Mouse (Mus musculus) c-Kit-positive CD71-positive TER-119-positive erythroid progenitor cells, embryonic 14.5 days (primary cell): Measurements from ENCODE around the gene Spock1.

Experiments
- DNase-seq: peaks from one replicate; pipeline ENCODE4 v3.0.0-alpha.2; 2013; ENCODE audit warnings: low spot score

The Spock1 gene

DNA sequence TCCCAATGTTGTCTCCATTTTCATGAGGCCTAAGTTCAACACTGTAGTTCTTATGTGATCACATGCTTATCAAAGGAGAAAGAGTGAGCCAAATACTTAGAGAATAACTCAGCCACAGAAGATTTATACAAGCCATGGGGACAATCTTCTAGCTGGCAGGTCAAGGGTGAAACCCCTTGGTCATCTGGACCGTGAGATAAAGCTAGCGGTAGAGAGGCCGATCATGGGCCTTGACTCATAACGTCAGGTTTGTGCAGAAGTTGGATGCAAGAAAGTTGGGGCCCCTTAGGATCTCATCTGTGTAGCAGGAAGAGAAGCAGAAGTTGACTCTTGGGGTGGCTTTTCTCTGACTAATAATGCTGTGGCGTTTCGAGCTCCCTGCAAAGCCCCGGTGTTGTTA, 253.8 kb downstream of the Spock1 start:
- DNase-seq = no peak

DNA sequence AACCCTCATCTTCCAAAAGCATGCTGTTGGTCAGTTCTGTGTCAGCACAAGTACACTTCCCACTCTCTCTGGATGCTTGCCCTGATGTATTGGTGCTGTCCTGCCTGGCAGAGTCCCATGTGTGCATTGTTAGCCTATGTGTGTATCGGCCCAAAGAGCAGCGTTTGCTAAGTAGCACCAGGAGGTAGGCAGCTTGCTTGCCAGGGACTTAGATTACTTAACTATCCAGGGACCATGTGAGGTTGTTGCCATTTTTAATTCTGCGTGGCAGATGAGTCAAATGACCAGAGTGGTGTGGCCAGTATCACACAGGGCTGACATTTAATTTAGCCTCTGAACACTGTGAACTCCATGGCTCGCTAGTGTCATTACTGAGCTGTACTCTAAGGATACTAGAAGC, 256.9 kb downstream of the Spock1 start:
- DNase-seq = no peak

DNA sequence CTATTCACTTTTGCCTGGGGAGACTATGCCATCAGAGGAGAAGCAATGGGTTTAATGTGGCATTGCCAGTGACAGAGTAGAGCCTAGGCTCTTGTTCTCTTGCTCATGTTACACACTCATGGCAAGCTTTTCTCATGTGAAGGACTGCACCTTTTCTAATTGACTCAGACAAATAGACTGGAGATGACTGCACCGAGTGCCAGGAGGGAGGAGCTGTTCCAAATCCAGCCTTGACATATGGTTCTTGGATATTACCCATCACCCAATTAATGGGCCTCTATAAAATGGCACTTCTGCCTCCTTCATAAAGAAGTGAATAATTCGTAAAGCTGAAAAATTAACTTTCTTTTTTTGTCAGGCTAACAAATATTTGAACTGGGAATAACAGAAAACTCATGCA, 259.3 kb downstream of the Spock1 start:
- no peak for DNase-seq

DNA sequence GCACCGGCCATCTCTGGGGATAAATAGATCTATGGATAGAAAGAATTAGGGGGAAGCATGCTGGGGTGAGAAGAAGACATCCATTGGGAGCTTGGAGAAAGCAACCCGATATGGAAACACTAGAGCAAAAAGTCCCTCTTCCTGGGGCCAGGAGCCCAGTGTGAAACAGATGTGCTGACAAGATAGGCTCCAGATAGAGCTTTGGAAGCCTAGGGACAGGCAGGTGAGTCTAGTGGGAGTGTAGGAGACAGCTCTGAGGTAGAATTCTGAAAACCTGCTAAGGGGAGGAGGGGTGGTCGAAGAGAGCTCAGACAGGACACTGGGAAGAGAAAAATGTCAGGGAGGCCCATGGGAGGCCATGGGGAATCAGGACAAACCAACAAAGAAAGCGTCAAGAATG, 260.7 kb downstream of the Spock1 start:
- no peak for DNase-seq

DNA sequence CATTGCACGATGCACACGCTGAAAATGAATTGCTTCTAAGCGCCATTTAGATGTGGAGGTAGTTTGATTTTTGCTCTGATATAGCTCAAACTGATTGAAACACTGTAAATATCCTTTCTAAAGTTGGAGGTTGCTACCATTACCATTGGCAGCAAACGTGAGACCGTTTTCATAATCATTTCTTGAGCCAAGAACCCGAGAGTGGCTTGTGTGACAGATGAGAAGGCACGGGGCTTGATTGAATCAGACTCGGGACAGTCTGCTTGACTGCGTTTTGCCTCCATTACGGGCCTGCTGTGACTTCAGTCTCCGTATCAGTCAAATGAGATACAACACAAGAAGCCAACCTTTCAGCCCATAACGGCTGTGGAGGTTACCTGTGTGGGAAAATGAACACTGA, 265.1 kb downstream of the Spock1 start:
- no peak for DNase-seq

DNA sequence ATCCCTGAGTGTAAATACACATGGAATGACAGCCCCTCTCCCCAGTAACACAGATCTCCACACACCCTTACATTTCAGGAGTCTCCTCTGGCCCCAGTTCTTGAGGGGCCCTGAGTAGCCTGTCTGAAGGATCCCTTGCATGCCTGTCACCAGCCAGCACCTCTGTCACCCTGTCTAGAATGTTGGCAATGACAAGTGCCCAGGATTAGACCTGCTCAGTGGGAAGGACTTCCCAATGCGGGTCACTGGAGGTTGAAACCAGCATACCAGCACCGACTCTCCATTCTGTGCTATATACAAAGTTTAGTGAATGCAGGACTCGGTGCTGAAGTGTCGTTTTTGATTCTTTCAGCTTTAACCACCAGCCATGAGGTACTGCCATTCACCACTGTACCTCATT, 266.5 kb downstream of the Spock1 start:
- no peak for DNase-seq

DNA sequence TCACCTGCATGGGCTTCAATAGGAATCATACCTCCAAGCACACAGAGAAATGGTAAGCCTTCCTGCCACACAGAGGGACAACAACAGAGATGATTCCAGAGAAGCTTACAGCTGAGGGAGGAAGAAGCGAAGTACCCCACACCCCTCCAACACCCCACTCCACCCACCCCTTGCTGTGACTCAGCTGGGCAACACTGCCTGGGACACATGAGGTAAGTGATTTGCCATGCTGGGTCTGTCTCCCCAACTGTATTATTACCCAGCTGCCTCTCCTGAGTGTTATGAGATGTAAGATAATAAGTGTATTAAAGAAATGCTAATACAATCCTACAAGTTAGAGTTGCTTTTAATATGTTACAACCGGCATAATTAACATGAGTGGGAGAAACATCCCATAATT, 267.2 kb downstream of the Spock1 start:
- no peak for DNase-seq

DNA sequence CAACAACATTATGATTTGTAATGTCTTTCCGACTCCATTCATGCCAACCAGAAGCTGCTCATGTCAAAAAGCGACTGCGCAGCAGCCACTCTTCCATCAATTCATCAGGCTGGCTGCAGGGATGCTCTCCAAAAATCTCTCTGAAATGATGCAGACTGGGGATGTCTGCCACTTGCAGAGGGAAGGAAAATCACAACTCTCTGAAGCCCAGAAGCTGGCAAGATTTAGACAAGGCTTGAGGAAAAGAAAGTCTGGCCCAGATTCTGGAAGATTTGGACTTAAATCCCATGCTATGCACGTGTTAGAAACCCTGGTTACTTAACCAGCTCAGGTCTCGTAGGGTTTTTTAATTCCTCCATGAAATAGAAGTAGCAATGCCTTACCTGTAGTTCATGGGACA, 269.3 kb downstream of the Spock1 start:
- DNase-seq = no peak

DNA sequence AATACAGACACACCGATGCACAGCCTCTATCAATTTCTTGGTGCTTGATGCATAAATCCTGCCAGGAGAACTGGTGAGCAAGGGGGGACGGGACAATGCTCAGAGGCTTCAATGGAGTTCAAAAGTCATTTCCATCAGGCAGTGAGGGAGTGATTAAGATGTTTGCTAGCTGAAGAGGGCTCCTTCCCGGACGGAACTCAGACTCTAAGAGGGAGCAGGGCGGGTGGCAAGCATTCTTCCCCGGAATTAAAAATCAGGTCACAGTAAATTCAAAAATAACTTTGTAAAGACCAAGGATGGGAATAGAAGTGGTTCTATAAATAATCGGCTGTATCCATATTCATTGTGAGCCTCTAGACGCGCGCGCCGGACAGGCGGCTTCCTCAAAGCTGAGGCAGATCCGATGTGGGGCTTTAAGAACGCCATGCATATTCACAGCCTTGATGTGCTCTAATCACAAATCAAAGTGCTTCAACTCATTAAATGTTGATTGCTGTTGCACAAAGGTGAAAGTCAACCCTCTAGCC, 270.5 kb downstream of the Spock1 start:
- no peak for DNase-seq

DNA sequence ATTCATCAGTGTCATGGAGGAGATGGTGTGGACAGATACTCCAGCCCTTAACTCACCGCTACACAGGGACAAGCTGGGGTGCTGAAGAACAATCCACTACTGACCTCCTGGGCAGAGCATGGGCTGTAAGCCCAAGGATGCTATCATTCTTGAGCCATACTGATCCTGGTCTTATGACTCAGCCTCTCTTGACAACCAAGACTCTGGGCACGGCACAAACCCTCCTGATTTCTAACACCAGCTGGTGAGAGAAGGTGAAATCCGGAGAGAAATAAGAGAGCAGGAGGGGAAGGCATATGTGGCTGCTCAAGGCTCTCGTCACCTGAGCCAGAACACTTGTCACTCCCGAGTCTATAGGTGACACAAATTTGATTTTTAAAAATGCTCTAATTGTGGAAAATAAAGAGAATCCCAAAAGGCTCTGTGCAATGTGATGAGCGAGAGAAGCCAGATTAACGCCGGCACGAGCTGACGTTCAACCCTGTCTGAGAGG, 271.0 kb downstream of the Spock1 start:
- DNase-seq = no peak

DNA sequence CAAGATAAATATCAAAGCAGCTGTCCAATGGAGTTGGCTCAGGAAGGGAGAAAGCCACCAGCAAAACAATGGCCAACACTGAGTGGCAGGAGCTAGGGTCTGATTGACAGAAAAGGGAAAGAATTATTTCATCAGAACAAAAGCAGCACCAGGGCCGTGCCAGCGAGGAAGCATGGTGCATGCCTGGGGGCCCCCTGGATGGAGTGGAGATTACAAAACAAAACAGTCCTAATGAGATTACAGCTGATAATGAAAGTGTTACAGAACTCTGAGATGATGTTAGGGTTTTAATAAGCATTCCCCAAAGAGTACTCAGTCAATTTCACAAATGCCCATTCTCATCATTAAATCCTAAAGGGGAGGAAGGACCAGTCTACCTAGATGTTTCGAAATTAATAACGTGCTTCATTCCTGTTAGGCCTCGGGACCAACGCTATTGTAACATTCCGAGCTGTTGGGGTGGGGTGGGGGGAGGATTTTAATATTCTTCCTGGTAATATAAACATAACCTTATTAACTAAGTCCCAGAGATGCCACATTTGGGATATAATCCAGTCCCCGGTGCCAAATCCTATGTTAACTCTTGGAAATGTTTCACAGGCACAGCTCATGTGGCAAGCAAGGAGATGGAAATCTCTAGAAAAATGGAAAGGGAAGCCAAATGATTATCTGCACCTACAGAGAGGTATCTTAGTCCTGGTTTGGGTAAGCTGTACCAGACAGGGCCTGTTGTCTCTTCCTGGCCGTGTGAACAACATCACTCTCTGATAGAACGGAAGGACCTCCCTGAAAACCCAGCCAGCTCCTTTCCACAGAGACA, 271.7 kb downstream of the Spock1 start:
- DNase-seq = no peak

DNA sequence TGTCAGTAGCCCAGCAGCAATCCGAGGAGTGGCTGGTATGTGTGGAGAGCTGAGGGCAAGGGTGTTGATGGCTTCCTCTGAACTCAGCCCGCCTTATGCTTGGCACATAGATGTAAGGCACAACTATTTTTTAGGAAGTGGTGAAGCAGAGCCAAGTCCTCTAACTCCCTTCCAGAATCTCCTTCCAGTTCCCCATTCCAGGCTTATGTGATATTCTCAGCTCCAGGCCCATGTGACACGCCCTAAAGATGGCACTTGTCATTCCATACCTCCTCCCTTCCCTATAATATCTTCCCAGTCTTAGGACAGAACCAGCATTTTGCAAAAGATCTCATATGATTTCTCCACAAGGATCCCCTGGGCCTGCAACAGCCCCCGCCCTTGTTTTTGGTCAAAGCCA, 277.6 kb downstream of the Spock1 start:
- DNase-seq = no peak

DNA sequence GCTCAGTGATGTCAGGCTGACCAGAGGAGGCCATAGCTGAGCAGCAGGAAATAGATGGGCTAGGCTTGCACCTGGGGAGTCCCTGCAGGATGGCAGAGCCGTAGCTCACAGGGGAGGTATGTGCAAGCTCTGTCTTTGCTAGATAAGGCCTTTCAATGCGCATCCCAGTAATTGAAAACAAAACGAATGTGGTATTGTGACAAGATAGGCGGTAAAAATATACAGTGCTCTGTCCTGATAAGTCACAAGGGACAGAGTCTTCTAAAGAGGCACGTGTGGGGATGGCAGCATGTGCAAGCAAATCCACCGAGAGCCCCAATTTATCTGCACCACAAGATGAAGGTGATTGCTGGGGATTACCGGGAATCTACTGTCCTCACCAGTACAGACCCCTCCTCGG, 279.9 kb downstream of the Spock1 start:
- peak; percentile 42 for DNase-seq

DNA sequence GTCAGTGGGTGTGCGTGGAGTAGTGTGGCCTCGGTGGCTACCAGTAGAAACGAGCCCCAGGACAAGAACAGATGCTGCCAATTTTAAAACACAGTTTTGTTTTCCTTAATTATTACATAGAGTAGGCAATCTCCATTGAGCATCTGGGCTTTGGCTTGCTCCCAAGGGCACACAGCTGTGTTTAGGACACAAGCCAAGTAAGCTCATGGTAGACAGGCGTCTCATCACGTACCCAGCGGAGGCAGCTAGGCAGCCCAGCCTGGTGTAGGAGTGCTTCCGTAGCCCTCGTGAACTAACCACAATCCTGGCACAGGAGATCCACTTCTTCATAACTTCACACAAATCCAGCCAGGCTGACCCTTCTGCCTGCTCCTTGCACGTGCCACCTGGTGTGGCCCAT, 281.7 kb downstream of the Spock1 start:
- DNase-seq = no peak

DNA sequence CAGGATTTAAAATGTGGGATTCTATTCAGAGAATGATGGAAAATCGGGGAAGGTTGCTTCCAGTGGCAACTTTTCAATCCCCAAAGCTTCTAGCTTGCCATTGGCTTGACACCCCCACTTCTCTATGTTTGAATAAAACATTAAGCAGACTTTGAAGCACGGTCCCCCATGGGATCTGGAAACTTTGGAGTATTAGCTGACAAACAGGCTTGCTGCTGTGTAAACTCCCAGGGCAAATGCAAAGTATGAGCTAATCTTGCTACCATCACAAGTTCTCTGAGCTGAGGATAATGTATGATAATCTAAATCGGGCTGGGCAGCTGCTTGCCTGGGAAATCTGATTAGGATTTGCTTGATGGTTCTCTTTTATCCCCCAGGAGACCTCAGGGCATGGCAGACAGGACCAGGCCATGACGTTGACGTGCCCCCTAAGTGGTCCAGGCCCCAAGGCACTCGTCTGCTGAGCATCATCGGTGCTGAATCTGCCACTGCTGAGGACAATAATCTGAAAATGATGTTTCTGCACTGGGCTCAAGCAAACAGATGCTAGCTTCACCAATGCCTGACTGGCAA, 284.1 kb downstream of the Spock1 start:
- no peak for DNase-seq

DNA sequence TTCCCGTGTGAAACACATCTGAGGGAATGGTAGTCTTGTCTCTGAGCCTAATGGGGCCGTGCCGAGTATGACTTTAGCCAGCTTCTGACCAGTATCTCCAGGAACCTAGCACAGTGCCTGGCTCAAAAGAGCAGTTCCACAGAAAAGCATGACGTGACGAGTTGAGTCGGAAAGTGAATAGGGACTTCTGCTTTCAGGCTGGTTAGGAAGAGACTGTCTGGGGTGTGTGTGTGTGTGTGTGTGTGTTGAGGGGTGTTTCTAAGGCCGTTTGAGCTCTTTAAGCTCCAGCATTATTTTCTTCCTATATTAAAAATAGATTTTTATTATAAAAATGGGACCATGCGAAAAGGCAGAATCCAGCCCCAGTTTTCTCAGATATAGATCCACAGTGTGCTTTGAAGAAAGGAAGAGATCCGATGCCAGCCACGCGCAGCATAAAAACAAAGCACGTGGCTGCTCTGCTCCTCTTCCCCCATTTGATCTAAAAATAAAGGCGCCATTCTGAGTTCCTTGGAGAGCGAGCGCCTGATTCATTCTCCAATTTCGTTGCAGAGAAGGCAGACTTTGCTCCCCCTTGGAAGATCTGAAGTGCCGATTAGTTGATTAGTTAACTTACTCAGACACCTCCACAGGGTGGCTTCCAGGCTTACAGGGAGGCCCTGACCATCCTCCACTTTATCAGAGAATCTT, 288.9 kb downstream of the Spock1 start:
- DNase-seq = no peak

DNA sequence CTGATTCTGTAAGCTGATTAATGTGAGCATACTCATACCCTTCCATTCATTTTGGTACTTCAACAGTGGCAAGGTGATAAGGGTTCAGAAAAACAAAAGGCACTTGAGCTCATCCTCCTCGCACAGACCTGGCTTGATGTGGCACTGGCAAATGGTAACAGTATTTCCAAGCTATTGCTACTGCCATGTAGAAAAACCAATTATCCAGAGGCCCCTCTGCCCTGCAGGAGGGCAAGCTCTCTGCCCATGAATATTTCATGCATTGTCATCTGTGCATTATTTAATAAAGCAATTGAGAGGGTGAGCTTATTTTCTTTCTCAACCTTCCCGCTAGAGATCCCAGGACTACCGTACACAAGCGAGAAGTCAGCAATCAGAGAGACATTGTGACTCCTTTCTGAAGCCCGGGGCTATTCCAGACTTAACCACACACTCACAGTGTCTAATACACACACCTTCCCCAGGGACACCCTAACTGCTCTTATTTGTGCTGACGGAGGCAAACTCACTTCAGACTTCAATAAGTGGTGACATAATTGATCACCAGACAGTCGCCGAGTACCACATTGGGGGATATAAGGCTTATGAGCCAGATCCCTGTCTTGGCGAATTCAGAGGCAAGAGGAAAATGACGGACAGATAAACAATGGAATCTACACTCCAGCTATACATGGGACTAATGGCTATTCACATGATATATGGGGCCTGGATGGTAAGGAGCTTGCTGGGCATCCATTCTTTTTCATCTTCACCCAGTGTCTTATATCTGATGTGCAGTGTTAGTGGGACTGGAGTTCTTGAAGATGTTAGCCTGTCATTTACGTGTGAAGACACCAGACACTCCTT, 296.6 kb downstream of the Spock1 start:
- no peak for DNase-seq

DNA sequence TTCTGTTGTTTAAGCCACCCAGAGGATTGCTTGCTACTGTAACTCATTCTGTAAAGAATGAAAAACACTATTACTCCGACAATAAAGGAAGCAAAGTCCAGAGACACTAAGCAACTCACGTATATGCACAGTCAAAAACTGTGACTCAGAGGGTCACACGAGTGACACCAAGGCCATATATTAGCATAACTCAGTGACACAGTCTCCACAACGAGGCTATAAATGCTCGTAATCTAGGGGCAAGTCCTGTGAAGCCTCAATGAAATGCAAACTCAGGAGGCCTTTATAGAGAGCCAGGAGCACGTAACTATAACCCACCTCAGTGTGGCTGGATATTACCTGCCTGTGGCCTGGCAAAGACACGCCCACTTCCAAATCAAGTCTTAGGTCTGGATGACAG, 298.2 kb downstream of the Spock1 start:
- DNase-seq = no peak

DNA sequence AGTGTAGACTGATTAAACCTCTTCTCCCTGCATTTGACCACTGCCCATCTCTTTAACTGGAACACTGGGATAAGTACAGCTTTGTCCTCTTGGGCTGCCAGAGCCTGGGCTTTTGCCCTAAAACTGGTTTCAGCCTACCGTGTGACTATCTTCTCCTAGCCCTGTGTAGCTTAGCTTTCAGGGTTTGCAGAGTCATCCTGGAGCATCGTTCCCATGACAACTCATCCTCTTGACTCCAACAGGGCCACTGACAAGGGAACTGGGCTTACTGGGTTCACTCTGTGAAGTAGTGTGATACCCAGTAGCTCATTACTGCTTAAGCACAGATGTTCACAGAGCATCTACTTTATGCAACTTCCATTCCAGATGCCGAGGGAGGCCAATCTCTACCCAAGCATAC, 303.7 kb downstream of the Spock1 start:
- DNase-seq = peak; percentile 7

DNA sequence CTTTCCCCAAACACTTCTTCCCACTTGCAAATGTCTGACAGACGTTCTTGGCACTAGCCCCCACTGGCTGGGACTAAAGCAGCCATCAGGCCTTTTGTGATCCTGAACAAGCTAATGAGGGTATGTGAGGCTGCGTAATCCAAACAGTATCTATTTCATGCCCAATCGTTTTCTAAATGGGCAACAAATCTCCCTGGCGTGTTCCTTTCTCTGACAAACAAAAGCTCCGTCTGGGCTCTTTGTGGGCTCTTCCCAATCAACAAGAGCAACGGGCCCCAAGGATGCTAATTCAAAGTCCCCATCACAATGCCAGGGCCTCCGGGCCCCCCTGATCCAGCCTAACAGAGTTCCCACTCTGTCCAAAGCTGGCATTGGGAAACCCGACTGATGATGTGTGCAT, 304.9 kb downstream of the Spock1 start:
- DNase-seq = no peak

DNA sequence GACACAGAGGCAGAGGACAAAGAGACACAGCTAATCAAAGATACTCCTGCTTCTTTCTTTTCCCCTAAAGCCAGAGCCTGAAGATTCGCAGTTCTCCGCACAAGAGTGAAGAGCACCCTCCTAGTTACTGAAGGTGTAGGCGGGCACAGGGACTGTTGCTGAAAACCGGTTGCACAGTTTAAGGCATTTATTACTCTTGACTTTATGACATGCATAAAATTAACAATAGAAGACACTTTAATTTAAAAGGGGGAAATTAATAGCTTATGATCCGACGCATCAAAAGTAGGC, 312.4 kb downstream of the Spock1 start:
- no peak for DNase-seq

DNA sequence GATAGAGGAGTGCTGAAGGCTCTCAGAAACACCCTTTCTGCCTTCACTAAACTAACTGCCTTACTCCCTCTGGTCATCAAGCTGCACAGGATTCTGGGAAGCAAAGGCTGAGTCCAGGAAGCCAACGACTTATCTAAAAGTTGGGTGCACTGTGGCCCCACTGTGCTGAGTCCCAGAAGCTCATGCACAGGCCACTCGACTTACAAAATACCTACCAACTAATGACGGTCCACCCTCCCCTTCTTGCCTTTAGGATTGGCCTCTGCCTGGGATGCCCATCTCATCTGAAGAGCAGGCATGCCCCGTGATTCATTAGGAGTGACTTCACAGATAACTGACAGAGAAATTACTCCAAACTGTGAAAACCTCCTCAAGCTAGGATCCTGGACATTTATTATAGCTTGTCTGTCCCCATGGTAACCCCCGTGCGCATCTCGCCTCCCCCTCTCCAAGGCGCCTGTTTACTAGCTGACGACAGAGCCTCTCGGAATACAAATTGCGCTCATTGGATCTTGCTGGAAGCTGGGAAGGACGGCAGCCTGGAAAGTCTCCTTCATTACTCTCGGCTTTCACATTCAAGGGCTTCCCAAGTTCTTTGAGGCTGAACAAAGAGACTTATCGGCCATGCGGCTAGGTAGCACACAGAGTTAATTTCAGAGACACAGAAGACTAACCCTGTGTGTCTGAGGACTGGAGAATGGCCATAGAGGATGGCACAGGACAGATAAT, 312.9 kb downstream of the Spock1 start:
- no peak for DNase-seq
